Mouse (Mus musculus): Measurements from ENCODE around the gene Ttc29. TPM values are rescaled to one million over a fixed set of nuclear protein-coding genes. Genes with fewer than 3 reads are reported as not detected.

The Ttc29 gene
- total RNA-seq (2014; rRNA removed; ENCODE audit: low replicate concordance) = not detected in 2 replicates
- polyA plus RNA-seq (2015; fragmentation: Nextera tagmentation; extraction: Ambion mirVana) = 0.05 and 0.15 TPM in 2 replicates

DNA sequence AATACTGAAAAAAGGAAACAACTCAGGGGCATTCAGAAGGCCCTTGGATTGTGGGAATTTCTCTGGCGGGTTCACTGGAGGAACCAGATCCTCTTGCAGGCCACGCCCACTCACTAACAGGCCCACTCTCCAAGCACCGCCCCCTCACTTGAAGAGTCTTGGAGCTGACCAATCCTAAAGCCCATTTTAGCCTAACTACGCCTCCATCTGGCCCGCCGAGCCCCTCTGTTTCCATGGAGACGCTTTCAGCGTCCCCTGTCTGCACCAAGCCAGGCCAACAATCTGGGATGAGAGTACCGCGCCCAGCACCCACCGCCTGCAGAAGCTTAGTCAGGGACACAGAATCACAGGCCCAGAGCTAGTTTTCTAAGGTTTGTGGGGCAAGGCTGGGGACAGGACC is at the start of gene Ttc29:
Ttc29 (plus strand) TSS at position 224 of the 400 bp plus-strand sequence.
- peak; percentile 78; the same call in 1 of the 2 replicates for ATAC-seq (ENCODE audit: insufficient read depth, low read depth)
- Histone ChIP-seq H3K9ac (replicated peaks; ENCODE audit: low read depth, low read length) (no peak within 1 kb of the TSS), H3K27me3 (ENCODE audit: control insufficient read depth, insufficient read depth, low read length) (no peaks in the 10 kb centered on the region), H3K4me2 (ENCODE audit: low read depth, low read length) (no peak within 1 kb of the TSS), H3K9me3 (replicated peaks; ENCODE audit: control insufficient read depth, low read length) (no peaks in the 10 kb centered on the region), H3K27ac (ENCODE audit: low read depth) (no peak within 1 kb of the TSS), H3K36me3 (replicated peaks; ENCODE audit: control insufficient read depth, insufficient read depth, low read length) (no peaks in the 10 kb centered on the region), H3K4me3 (ENCODE audit: low read depth, low read length) (no peak within 1 kb of the TSS), H3K4me1 (ENCODE audit: control insufficient read depth, insufficient read depth) (no peaks in the 10 kb centered on the region)
- 5% methylated on average over 11 of the region's 11 CpGs for WGBS
- TF ChIP-seq CTCF (IDR thresholded peaks at IDR 0.05; ENCODE audit: low read depth) (no peak), EP300 (IDR thresholded peaks at IDR 0.05; ENCODE audit: low read depth) (no peak)
- DNase-seq (ENCODE audit: low spot score) = peak; percentile 63

DNA sequence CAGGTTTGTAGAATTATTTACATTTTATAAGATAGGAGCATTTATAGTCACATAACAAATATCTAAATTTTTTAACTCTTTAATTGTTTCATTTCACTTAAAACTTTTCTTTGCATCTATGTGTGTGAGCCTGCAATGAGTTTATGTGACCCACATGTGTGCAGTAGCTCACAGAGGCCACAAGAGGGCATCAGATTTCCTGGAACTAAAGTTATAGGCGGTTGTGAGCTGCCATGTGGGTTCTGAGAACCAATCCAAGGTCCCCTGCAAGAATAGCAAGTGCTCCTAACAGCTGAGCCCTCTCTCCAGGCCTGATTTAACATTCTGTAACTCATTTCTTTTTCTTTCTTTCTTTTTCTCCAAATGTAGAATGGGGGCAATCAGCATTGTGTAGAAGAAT is 41.7 kb upstream of the Ttc29 start:
- Histone ChIP-seq H3K27ac (ENCODE audit: low read depth) (no peak overlapping the region), H3K9ac (replicated peaks; ENCODE audit: low read depth, low read length) (no peak overlapping the region), H3K36me3 (replicated peaks; ENCODE audit: control insufficient read depth, insufficient read depth, low read length) (no peaks in the 10 kb centered on the region), H3K4me2 (ENCODE audit: low read depth, low read length) (no peak overlapping the region), H3K4me3 (ENCODE audit: low read depth, low read length) (no peak overlapping the region), H3K9me3 (replicated peaks; ENCODE audit: control insufficient read depth, low read length) (no peaks in the 10 kb centered on the region), H3K4me1 (ENCODE audit: control insufficient read depth, insufficient read depth) (no peaks in the 10 kb centered on the region), H3K27me3 (ENCODE audit: control insufficient read depth, insufficient read depth, low read length) (no peaks in the 10 kb centered on the region)
- TF ChIP-seq EP300 (IDR thresholded peaks at IDR 0.05; ENCODE audit: low read depth) (no peak), CTCF (IDR thresholded peaks at IDR 0.05; ENCODE audit: low read depth) (no peak)
- DNase-seq (ENCODE audit: low spot score) (no peak), ATAC-seq (ENCODE audit: insufficient read depth, low read depth) (no peak)
- 86% methylated on average over 1 of the region's 1 CpGs for WGBS

DNA sequence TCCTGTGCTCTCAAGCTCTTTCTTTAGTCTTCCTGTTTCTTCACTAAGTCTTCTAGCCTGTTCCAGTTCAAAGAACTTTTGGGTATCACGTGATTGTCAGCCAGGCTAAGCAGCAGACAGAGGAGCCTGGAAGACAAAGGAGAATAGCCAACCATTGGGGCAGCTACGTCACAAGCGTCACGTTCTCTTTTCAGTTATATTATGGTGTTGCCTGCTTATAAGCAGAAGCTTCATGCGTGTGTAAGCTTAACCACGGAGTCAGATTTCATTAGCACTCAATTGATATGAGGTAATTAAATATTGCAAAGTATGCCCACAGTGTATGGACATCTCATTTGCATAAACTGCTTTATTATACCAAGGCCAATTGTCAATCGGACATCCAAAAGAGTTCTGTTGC is 30.4 kb upstream of the Ttc29 start:
- Histone ChIP-seq H3K36me3 (replicated peaks; ENCODE audit: control insufficient read depth, insufficient read depth, low read length) (no peaks in the 10 kb centered on the region), H3K9me3 (replicated peaks; ENCODE audit: control insufficient read depth, low read length) (no peaks in the 10 kb centered on the region), H3K4me3 (ENCODE audit: low read depth, low read length) (no peak overlapping the region), H3K27ac (ENCODE audit: low read depth) (no peak overlapping the region), H3K27me3 (ENCODE audit: control insufficient read depth, insufficient read depth, low read length) (no peaks in the 10 kb centered on the region), H3K9ac (replicated peaks; ENCODE audit: low read depth, low read length) (no peak overlapping the region), H3K4me2 (ENCODE audit: low read depth, low read length) (no peak overlapping the region), H3K4me1 (ENCODE audit: control insufficient read depth, insufficient read depth) (no peaks in the 10 kb centered on the region)
- TF ChIP-seq EP300 (IDR thresholded peaks at IDR 0.05; ENCODE audit: low read depth) (no peak), CTCF (IDR thresholded peaks at IDR 0.05; ENCODE audit: low read depth) (no peak)
- WGBS = 89% methylated on average over 7 of the region's 7 CpGs
- DNase-seq (ENCODE audit: low spot score) (no peak), ATAC-seq (ENCODE audit: insufficient read depth, low read depth) (no peak)

DNA sequence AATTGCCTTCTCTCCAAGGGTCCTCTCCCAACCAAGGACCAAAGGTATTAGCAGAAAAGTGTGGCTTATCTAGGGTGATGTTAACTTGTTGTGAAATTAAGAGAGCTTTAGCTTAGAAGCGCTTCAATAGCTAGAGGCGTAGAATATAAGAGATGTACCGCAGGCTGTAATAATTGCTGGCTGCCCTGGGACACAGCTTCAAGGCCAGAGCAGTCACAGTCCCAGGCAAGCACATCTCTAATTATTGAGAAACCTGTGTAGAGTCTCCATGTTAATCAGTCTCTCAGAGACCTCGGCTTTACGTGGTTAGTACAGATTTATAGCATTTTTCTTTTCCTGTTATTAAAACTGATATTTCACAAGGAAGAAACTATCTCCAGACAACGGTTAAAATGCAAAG is 29.7 kb upstream of the Ttc29 start:
- H3K9me3 ChIP-seq (replicated peaks; ENCODE audit: control insufficient read depth, low read length) = no peaks in the 10 kb centered on the region
- no peaks in the 10 kb centered on the region for H3K27me3 ChIP-seq (ENCODE audit: control insufficient read depth, insufficient read depth, low read length)
- H3K4me1 ChIP-seq (ENCODE audit: control insufficient read depth, insufficient read depth) = no peaks in the 10 kb centered on the region
- DNase-seq (ENCODE audit: low spot score) (no peak), ATAC-seq (ENCODE audit: insufficient read depth, low read depth) (no peak)
- H3K4me3 ChIP-seq (ENCODE audit: low read depth, low read length) = no peak overlapping the region
- H3K27ac ChIP-seq (ENCODE audit: low read depth) = no peak overlapping the region
- H3K9ac ChIP-seq (replicated peaks; ENCODE audit: low read depth, low read length) = no peak overlapping the region
- H3K36me3 ChIP-seq (replicated peaks; ENCODE audit: control insufficient read depth, insufficient read depth, low read length) = no peaks in the 10 kb centered on the region
- WGBS = 84% methylated on average over 6 of the region's 6 CpGs
- no peak overlapping the region for H3K4me2 ChIP-seq (ENCODE audit: low read depth, low read length)
- no peak for TF ChIP-seq CTCF (IDR thresholded peaks at IDR 0.05; ENCODE audit: low read depth)
- TF ChIP-seq EP300 (IDR thresholded peaks at IDR 0.05; ENCODE audit: low read depth) = no peak

DNA sequence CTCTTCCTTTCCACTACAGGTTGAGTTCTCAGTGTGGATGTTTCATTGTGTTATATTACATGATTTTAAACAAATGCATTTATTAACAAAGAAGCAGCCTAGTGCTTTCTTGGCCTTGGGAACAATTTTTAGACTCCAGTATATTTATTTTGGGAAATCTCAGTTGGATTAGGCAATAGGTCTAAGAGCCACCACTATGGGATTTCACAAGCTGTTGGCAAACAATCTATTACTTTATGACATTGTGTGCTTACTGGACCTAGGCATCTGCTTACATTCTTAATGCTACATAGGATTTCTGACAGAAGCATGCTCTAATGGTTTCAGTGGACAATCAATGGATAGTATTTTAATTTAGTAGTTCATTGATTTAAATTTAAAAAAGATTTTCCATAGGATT is 26.0 kb upstream of the Ttc29 start:
- Histone ChIP-seq H3K9me3 (replicated peaks; ENCODE audit: control insufficient read depth, low read length) (no peaks in the 10 kb centered on the region), H3K4me2 (ENCODE audit: low read depth, low read length) (no peak overlapping the region), H3K27ac (ENCODE audit: low read depth) (no peak overlapping the region), H3K4me1 (ENCODE audit: control insufficient read depth, insufficient read depth) (no peaks in the 10 kb centered on the region), H3K4me3 (ENCODE audit: low read depth, low read length) (no peak overlapping the region), H3K36me3 (replicated peaks; ENCODE audit: control insufficient read depth, insufficient read depth, low read length) (no peaks in the 10 kb centered on the region), H3K9ac (replicated peaks; ENCODE audit: low read depth, low read length) (no peak overlapping the region), H3K27me3 (ENCODE audit: control insufficient read depth, insufficient read depth, low read length) (no peaks in the 10 kb centered on the region)
- TF ChIP-seq CTCF (IDR thresholded peaks at IDR 0.05; ENCODE audit: low read depth) (no peak), EP300 (IDR thresholded peaks at IDR 0.05; ENCODE audit: low read depth) (no peak)
- ATAC-seq (ENCODE audit: insufficient read depth, low read depth) = no peak
- no peak for DNase-seq (ENCODE audit: low spot score)

DNA sequence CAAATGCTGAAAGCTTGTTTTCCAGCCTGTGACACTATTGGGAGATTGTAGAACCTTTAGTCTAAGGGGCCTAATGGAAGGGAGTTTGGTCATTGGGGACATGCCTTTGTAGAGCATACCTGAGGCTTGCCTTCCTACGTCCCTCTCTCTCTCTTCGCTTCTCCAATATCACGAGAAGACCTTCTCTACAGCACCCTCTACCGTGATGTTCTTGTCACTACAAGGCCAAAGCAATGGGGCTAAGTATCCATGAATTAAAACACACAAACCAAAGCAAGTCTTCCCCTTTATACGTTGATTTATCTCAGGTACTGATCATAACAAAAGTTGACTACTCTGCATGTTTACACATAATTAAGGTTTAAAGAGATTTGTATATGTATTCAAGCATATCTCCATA is 8.9 kb upstream of the Ttc29 start:
- no peak overlapping the region for H3K4me3 ChIP-seq (ENCODE audit: low read depth, low read length)
- H3K27ac ChIP-seq (ENCODE audit: low read depth) = no peak overlapping the region
- no peaks in the 10 kb centered on the region for H3K4me1 ChIP-seq (ENCODE audit: control insufficient read depth, insufficient read depth)
- WGBS = 25% methylated on average over 5 of the region's 5 CpGs
- TF ChIP-seq EP300 (IDR thresholded peaks at IDR 0.05; ENCODE audit: low read depth) (no peak), CTCF (IDR thresholded peaks at IDR 0.05; ENCODE audit: low read depth) (peak; percentile 41)
- no peak overlapping the region for H3K4me2 ChIP-seq (ENCODE audit: low read depth, low read length)
- DNase-seq (ENCODE audit: low spot score) = no peak
- no peaks in the 10 kb centered on the region for H3K9me3 ChIP-seq (replicated peaks; ENCODE audit: control insufficient read depth, low read length)
- no peaks in the 10 kb centered on the region for H3K27me3 ChIP-seq (ENCODE audit: control insufficient read depth, insufficient read depth, low read length)
- H3K9ac ChIP-seq (replicated peaks; ENCODE audit: low read depth, low read length) = no peak overlapping the region
- no peaks in the 10 kb centered on the region for H3K36me3 ChIP-seq (replicated peaks; ENCODE audit: control insufficient read depth, insufficient read depth, low read length)
- ATAC-seq (ENCODE audit: insufficient read depth, low read depth) = no peak
